Mouse (Mus musculus) CD4-positive naive resting alpha-beta T cell, adult 57 days (primary cell): ENCODE data around the gene Gm3486. TPM values are rescaled to one million over a fixed set of nuclear protein-coding genes. Genes with fewer than 3 reads are reported as not detected.

Experiments
- total RNA-seq: library from RNA; stranded (reverse); gene quantifications from one replicate; pipeline ENCODE4 v1.2.4, GENCODE M21; 2023

Gene Gm3486
- total RNA-seq = not detected

DNA sequence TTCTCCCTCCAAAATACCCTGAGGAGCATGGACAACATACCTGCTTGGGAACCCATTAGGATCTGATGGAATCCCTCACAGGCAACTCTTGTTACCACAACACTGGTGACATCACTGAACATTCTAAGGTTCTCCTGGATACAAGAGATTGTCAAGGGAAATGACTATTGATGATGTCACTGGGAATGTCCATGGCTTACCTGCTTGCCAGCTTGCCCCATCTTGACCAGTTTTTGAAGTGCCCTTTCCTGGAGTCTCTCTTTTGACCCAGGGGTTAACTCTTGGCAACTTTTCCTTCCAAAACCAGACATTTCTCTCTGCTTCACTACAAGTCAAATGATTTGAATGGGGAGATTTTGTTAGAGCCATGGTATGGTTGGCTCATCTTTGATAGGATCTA, at the start of gene Gm3486:
Gm3486 (minus strand) TSS at position 101 of the 400 bp plus-strand sequence.

DNA sequence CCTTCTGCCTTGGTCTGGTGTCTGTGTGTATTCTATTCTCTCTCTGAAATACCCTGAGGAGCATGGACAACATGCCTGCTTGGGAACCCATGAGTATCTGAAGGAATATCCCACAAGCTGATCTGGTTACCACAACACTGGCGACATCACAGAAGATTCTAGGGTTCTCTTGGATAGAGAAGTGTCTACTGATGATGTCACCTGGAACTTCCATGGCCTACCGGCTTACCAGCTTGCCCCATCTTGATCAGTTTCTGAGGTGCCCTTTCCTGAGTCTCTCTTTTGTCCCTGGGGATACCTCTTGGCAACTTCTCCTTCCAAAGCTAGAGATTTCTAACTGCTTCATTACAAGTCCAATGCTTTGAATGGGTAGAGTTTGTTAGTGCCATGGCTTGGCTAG, 35.9 kb downstream of the Gm3486 start, which contains the start of gene Gm7954:
Gm7954 (minus strand) TSS at position 101 of the 400 bp plus-strand sequence.

Other genes starting within 250 kb of the Gm3486 start
- gene Gm2832, start 210.7 kb downstream of the Gm3486 start, total RNA-seq = not detected
- gene Gm5798, start 140.9 kb downstream of the Gm3486 start, total RNA-seq = not detected
- gene Gm7945, start 103.1 kb downstream of the Gm3486 start, total RNA-seq = not detected
- not detected for gene Gm6482, start 81.2 kb downstream of the Gm3486 start, total RNA-seq
- gene Gm7954, start 36.0 kb downstream of the Gm3486 start, total RNA-seq = not detected
- gene Gm7970, start 66.1 kb upstream of the Gm3486 start, total RNA-seq = not detected
- gene 1700049E17Rik2, start 83.7 kb upstream of the Gm3486 start, total RNA-seq = not detected
- not detected for gene Gm3072, start 135.1 kb upstream of the Gm3486 start, total RNA-seq
- gene Gm3676, start 157.0 kb upstream of the Gm3486 start, total RNA-seq = not detected
- gene Gm8068, start 212.4 kb upstream of the Gm3486 start, total RNA-seq = not detected